Mouse (Mus musculus): ENCODE measurements around the gene Slc9a9.

Gene Slc9a9

DNA sequence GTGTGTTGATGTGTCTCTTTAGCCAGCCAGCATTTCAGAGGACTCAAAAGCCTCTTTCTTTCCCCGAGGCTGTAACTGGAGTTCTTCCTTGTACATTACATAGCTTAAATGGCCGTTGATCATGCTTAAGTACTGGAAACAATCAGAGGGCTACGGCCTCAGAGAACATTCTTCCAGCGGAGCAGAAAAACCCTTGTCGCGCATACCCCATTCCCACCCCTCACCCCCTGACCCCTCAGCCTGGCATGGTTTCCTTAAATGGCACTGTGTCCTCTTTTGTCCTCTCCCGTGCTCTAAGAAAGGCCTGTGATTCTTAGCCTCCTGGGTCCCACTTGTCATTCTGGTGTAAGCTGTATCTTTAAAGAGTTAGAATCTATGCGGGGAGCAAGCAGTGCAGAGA is 404.0 kb downstream of the Slc9a9 start:
- no peak for DNase-seq (ENCODE audit: low read depth, low spot score)

- no peak for DNase-seq (ENCODE audit: low read depth, low spot score)
Measured at GRCm38 (mm10) chr9:95075856-95076255, 406.1 kb downstream of the Slc9a9 start.

DNA sequence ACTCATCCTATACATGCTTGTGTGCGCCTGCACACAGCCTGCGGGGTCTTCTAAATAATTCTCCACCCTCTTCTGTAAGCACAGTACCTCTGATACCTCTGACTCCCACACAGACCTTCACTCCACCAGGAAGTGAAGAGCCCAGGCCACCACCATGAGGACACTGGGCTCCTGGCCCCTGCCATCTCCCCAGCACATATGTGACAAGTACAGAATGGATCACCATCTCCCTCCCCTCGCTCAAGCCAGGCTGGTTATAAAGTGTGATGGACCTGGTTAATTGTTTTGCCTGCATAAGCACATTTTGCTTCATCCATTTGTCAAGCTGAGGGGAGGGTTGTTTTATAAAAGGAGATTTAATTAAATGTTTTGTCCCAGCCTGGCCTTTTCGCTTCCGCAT is 408.2 kb downstream of the Slc9a9 start:
- DNase-seq (ENCODE audit: low read depth, low spot score): no peak

DNA sequence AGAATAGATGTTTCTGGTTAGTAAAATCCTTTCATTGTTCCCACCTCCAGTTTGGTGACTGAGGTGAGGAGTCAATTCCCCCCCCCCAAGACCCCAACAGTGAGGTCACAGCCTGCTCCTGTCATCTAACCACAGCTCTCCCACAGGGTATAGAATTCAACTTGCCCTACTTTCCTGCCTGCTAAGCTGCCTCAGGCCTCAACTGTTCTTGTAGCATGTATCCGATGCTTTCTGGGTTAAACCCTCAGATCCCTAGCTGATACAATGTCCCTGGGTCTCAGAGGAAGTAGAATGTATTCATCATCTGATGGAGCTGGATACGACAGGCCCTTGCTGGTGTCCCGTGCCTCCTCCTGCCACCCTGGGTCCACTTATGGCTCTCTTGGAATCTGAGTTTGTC is 408.9 kb downstream of the Slc9a9 start:
- DNase-seq (ENCODE audit: low read depth, low spot score): no peak

- no peak for DNase-seq (ENCODE audit: low read depth, low spot score)
Measured at GRCm38 (mm10) chr9:95079951-95080350, 410.2 kb downstream of the Slc9a9 start.

- DNase-seq (ENCODE audit: low read depth, low spot score): no peak
Measured at GRCm38 (mm10) chr9:95086109-95086821, 416.6 kb downstream of the Slc9a9 start.

GRCm38 (mm10) chr9:95088221-95088620 is 418.5 kb downstream of the Slc9a9 start:
- no peak for DNase-seq (ENCODE audit: low read depth, low spot score)

GRCm38 (mm10) chr9:95089050-95089449 is 419.3 kb downstream of the Slc9a9 start:
- DNase-seq (ENCODE audit: low read depth, low spot score): no peak

- no peak for DNase-seq (ENCODE audit: low read depth, low spot score)
Measured at GRCm38 (mm10) chr9:95096486-95096885, 426.8 kb downstream of the Slc9a9 start.

DNA sequence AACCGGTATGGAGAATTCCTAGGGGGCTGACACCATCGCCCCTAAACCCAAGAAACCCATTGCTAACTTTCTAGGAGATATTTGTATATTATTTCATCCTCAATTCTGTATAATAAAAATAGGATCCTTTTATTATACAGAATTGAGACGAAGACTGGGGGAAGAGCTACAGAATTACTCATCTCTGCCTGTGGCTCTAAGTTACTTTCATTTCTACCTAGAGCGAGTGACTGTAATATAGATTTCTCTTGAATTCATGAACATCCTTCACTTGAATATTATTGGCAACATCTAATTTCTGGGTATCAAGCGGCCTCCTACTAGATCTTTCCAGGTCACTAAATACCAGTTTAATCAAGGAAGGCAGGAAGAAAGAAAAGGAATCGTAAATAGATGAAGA is 436.1 kb downstream of the Slc9a9 start:
- no peak for DNase-seq (ENCODE audit: low read depth, low spot score)

GRCm38 (mm10) chr9:95109799-95110198 is 440.1 kb downstream of the Slc9a9 start:
- DNase-seq (ENCODE audit: low read depth, low spot score): no peak

DNA sequence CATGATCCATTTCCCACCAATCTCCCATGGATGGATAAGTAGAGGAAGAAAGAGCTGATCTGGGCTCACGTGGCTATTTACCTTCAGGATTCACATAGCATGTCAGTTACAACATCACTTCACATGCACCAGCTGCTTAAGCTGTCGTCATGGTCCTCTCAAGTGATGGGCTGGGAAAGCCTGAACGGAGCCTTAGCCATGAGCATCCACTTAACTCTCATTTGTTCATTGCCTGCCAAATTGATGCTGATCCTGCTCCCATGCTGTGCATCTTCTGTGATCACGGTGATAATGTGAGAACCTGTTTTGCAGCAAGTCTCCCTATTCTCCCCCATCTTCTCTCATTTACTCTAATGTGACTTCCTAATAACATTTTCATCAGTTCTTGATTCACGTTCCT is 441.1 kb downstream of the Slc9a9 start:
- no peak for DNase-seq (ENCODE audit: low read depth, low spot score)

DNA sequence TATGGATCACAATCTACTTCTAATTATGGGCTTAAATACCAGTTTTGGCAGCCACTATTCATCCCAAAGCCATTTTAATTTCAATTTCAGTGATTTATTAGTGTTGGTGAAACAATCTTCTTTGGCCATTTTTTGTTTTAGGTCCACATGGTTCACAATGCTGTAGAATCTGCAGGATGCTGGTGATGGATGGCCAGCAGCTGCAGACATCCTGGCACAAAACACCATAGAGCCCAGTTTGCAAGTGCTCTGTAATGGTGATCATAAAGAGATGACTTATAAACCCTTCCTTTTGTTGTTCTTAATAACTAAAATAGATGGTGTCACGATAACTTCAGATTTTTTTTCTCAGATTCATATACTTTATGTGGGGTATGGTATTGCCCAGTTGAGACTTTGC is 442.0 kb downstream of the Slc9a9 start:
- DNase-seq (ENCODE audit: low read depth, low spot score): no peak

DNA sequence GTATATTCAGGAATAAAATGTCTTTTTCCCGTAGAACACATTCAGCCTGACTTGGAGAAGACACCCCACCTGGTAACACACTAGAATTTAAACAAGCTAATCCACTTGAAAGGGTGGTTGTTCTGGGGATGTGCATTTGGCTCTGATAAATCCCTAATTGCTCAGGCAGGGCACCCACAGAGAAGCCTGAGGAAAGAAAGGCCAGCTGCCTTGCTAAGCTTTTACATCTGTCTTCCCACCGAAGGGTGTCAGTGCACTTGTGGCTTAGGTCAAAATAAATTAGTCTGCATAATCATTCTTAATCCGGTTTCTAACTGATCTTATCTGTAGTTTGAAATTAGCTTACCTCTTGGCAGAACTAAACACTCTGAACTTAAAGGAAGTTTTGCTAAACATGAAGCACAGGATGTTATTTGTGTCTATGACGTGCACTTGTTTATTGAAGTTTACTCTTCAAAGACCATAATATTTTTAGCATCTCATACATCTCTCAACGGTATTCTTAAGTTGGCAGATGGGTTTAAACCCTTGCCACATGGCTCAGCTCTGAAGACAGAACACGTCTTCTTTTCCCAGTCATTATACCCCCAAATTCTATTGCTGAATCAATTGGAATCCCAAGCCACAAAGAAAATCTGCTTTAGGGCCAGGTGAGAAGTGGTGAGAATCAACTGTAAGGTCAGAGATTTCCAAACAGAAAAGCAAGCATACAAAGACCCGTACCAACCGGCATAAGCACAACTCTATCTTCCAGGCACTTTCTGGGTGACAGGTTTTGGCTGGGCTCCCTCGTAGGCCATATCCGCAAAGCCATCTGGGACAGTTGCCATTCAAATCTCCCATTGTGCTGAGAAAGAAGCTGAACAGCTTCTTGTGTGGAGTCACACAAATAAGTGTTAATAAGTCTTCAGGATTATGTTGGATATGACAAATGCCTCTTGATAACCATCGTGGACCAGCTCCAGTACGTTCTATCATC is 443.7 kb downstream of the Slc9a9 start:
- peak; percentile 6 for DNase-seq (ENCODE audit: low read depth, low spot score)

DNA sequence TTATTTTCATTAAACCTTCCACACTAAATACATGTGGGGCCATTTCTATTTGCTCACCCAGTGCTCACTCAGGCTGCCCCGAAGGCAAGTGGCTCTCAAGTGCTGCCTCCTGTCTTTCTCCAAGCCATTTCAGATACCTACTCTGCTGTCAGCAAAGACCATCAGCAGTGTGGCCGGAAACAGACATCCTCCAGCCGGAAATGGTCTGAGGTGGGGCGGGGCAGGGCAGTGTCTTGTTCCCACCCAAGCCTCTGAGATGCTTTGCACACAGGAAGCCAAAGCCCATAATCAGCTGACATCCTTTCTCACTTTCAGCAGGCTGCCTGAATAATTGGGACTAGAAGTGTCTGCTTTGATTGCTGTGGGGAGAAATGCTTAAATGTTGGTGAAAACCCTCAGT is 450.4 kb downstream of the Slc9a9 start:
- DNase-seq (ENCODE audit: low read depth, low spot score): no peak

GRCm38 (mm10) chr9:95121151-95121835 is 451.6 kb downstream of the Slc9a9 start:
- no peak for DNase-seq (ENCODE audit: low read depth, low spot score)

DNA sequence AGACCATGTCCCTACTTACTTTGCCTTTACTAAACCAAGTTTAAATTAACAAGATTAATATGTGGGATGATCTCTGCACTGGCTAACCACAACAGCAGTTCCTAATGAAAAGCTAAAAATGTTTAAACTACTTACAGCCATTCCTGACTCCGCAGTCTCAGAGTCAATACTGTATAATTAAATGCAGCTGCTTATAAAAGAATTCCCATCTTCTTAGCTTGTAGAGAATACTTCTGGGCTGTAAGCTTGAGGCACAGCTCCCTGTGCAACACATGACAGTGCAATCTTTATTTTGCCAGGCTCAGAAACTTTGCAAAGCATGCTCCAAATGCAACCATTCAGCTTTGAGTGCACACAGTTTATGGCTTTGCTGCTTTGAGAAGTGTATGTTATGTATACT is 456.0 kb downstream of the Slc9a9 start:
- DNase-seq (ENCODE audit: low read depth, low spot score): no peak

DNA sequence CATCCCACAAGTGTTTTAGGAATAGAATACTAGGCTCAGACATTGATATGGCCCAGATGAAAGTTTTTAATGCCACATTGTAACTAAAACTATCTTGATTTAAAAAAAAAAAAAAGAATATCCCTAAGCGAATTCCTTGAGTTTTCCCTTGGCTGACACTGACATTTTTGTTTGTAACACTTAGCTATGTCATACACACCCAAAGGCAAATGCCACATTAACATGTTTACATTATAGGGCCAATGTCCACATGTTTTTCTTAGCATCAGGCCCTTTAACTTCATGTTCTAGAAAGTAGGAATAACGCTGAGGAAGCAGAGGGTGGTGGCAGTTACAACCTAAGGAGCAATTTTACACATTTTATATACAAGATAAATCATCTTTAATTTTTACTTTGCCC is 458.1 kb downstream of the Slc9a9 start:
- DNase-seq (ENCODE audit: low read depth, low spot score): no peak

DNA sequence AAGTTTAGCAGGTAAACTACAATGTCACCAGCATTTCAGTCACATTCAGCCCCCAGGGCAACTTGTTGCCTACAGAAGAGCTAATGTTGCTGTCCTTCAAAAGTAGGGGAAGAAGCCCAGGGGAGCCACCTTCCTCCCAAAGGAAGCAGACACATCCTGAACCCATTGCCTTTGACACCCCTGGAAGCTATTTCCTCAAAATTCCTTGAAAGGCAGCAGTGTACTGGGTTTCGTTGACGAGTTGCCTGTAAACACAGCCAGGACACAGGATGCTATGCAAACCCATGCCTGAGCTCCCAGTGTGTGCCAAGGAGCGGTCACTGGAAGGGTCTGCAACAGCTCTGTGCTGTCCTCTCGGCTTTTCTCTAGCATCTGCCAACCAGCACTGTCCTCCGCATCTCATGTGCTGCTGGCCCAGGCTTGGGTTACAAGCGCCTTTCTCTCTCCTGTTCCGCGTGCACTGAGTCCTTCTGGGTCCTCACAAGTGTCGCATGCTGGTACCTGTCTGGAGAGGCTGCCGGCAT is 479.6 kb downstream of the Slc9a9 start:
- DNase-seq (ENCODE audit: low read depth, low spot score): no peak

DNA sequence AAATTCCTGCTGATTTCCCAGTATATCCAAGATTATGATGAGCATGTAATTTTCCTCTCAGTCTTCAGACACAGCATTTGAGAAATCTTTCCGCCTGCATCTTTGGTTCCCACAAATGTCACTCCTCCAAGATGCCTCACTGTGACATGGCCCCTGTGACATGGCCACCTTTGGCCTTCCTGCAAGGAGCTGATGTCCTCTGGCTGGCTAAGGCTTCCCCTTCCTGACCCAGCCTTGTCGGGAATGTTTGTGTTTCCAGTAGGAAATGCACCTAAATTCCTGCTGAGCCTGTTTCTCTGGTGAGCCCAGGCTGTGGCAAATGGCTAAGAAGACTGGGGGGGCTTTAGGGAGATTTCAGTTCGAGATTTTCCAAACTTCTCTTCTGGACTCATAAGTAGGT is 480.4 kb downstream of the Slc9a9 start:
- DNase-seq (ENCODE audit: low read depth, low spot score): no peak

- DNase-seq (ENCODE audit: low read depth, low spot score): no peak
Measured at GRCm38 (mm10) chr9:95150597-95150996, 480.9 kb downstream of the Slc9a9 start.

GRCm38 (mm10) chr9:95150998-95151397 is 481.3 kb downstream of the Slc9a9 start:
- no peak for DNase-seq (ENCODE audit: low read depth, low spot score)
